Mouse (Mus musculus) heart, adult 2 months (tissue): ENCODE measurements around the gene Ap2s1.

ENCODE experiments used
- CTCF ChIP-seq: fragments of 200-600 bp; IDR thresholded peaks from 2 replicates; pipeline ENCODE4 v1.8.1; 2022; ENCODE audit warnings: antibody characterized with exemption, mild to moderate bottlenecking, moderate library complexity
- POLR2A ChIP-seq: fragments of 200-500 bp; IDR thresholded peaks from 2 replicates; pipeline ENCODE4 v1.6.1; 2011; ENCODE audit warnings: mild to moderate bottlenecking, low read depth, low read length, control low read depth; ENCODE audit not compliant: insufficient read depth

DNA sequence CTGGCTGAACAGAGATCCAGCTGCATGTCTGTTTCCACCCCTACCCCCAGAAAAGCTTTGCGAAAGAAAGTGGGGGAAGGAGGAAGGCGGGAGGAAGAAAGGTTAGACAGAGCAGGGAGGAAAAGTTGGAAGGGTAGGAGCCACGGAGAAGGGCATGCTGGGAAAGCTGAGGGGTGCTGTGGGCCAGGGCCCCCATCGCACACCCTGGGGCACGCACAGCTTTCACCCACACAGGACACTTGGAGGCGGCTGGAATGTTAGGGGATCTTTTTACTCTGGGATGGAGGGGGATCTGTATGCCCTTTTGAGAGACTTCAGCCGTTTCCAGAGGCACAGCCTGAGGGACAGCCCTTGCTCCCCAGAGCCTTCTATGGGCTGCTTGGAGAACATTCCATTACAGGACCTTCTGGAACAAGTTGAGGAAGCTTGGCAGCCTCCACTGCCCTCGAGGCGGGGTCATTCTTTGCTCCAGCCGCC lies 22.8 kb downstream of the Ap2s1 start:
- TF ChIP-seq POLR2A: peak; percentile 24; the same call in 1 of the 2 replicates
- TF ChIP-seq CTCF: no peak
